Mouse (Mus musculus) forebrain, postnatal 0 days (tissue): Measurements from ENCODE around the gene Scn4b. TPM values are rescaled to one million over a fixed set of nuclear protein-coding genes. Genes with fewer than 3 reads are reported as not detected.

Source experiments
- ATAC-seq: fragments of 200-750 bp; cut with Nextera tagmentation; 2 replicates; pipeline ENCODE4 v1.8.0; 2017; ENCODE audit warnings: mild to moderate bottlenecking, moderate library complexity
- DNase-seq: peaks from one replicate; pipeline ENCODE4 v3.0.0-alpha.2; 2015
- H3K27ac ChIP-seq: fragments of 300-500 bp; sonication (generic); 2 replicates; pipeline ENCODE4 v1.5.1; 2014; ENCODE audit warnings: low read depth, mild to moderate bottlenecking, antibody characterized with exemption, low read length, moderate library complexity, mixed read lengths
- H3K27me3 ChIP-seq: fragments of 300-500 bp; sonication (generic); 2 replicates; pipeline ENCODE4 v1.6.1; 2014; ENCODE audit warnings: mild to moderate bottlenecking, low read length, mixed read lengths; ENCODE audit not compliant: insufficient read depth
- H3K36me3 ChIP-seq: fragments of 300-500 bp; sonication (generic); 2 replicates; pipeline ENCODE4 v1.6.1; 2014; ENCODE audit warnings: mild to moderate bottlenecking, moderate library complexity; ENCODE audit not compliant: insufficient read depth
- H3K4me1 ChIP-seq: fragments of 300-500 bp; sonication (generic); 2 replicates; pipeline ENCODE4 v1.6.1; 2014; ENCODE audit warnings: antibody characterized with exemption; ENCODE audit not compliant: insufficient read depth
- H3K4me2 ChIP-seq: fragments of 300-500 bp; sonication (generic); 2 replicates; pipeline ENCODE4 v1.6.1; 2014; ENCODE audit warnings: low read depth, mild to moderate bottlenecking, moderate library complexity
- H3K4me3 ChIP-seq: fragments of 300-500 bp; sonication (generic); 2 replicates; pipeline ENCODE4 v1.5.1; 2014; ENCODE audit warnings: low read depth, low read length, mixed read lengths
- H3K9ac ChIP-seq: fragments of 300-500 bp; sonication (generic); 2 replicates; pipeline ENCODE4 v1.6.1; 2014; ENCODE audit warnings: mild to moderate bottlenecking
- H3K9me3 ChIP-seq: fragments of 300-500 bp; sonication (generic); 2 replicates; pipeline ENCODE4 v1.6.1; 2016; ENCODE audit warnings: low read length
- CTCF ChIP-seq: sonication (generic); IDR thresholded peaks from 2 replicates; pipeline ENCODE4 v1.5.1; 2016; ENCODE audit warnings: antibody characterized with exemption, control low read depth, low read depth
- WGBS: fragments of 180-500 bp; shearing (Covaris S2); extraction: QIAGEN DNeasy Blood & Tissue Kit; methylation state at CpG from one replicate; pipeline ENCODE4 v1.1.7; 2014; 5-methylcytosine and 5-hydroxymethylcytosine counted together
- polyA plus RNA-seq: library from polyadenylated mRNA; unstranded; fragments of >200 nt; fragmentation: Nextera tagmentation; extraction: Ambion mirVana; gene quantifications from 2 replicates; pipeline ENCODE4 v1.2.1, GENCODE M21; 2015
- total RNA-seq: library from RNA; depleted of rRNA; stranded (reverse); fragments of >200 nt; gene quantifications from 2 replicates; pipeline ENCODE4 v1.2.3, GENCODE M21; 2014

The Scn4b gene
- total and polyA plus RNA-seq, 2 experiments from 2014 or later: 0.43 to 0.59 TPM

GRCm38 (mm10) chr9:45119316-45119953 lies 18.8 kb upstream of the Scn4b start:
- no peak for DNase-seq
- Histone ChIP-seq H3K4me1 (peaks cover 18% of the 10 kb centered on the region), H3K9ac (0 out of 2 replicates have a peak overlapping the region, but pooled peaks have one; percentile 87), H3K4me2 (peak overlapping the region; percentile 76), H3K4me3 (peak overlapping the region; percentile 72), H3K9me3 (no peaks in the 10 kb centered on the region), H3K27ac (no peak overlapping the region), H3K36me3 (no peaks in the 10 kb centered on the region), H3K27me3 (no peaks in the 10 kb centered on the region)
- peak; percentile 35 for TF ChIP-seq CTCF
- WGBS: 93% methylated on average over 8 of the region's 8 CpGs
- ATAC-seq: no peak

DNA sequence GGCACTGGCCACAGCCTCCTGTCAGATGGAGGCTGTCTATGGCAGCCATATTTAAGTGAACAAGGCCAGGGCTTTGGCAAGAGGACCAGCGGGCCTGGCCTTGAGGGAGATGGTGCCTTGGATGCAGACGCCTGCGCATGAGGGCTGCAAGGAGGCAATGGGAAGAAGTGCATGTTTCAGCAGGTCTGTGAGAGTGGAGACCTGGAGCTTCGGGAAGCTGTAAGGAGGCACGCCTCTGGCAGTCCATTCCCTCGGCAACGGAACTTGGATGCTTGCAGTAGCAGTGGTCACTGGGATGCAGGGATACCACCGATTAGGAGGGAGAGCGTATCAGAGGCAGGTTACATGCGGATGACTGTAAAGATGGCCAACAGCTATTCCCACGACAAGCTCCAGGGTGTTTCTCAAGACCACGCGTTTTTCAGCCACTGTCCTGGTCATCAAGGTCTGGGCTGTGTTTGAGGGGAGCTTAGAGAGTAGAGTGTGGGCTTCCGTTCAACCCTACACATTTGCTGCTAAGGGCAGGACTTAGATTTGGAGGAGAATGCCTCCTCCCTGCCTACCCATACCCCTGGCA lies 18.2 kb upstream of the Scn4b start:
- TF ChIP-seq CTCF: no peak
- 91% methylated on average over 14 of the region's 14 CpGs for WGBS
- no peak for ATAC-seq
- DNase-seq: no peak
- Histone ChIP-seq H3K4me3 (no peak overlapping the region), H3K27me3 (no peaks in the 10 kb centered on the region), H3K9me3 (no peaks in the 10 kb centered on the region), H3K27ac (no peak overlapping the region), H3K36me3 (peaks cover 2% of the 10 kb centered on the region; the same call in 1 of the 2 replicates), H3K4me2 (no peak overlapping the region; the same call in 1 of the 2 replicates), H3K9ac (no peak overlapping the region), H3K4me1 (peaks cover 18% of the 10 kb centered on the region)

- no peak overlapping the region for H3K4me2 ChIP-seq
- no peak for TF ChIP-seq CTCF
- H3K36me3 ChIP-seq: peaks cover 7% of the 10 kb centered on the region; the same call in 1 of the 2 replicates
- 89% methylated on average over 6 of the region's 6 CpGs for WGBS
- H3K4me3 ChIP-seq: no peak overlapping the region
- no peak overlapping the region for H3K27ac ChIP-seq
- no peaks in the 10 kb centered on the region for H3K9me3 ChIP-seq
- ATAC-seq: no peak
- no peak for DNase-seq
- H3K9ac ChIP-seq: no peak overlapping the region
- no peaks in the 10 kb centered on the region for H3K27me3 ChIP-seq
- peaks cover 18% of the 10 kb centered on the region for H3K4me1 ChIP-seq
Measured at GRCm38 (mm10) chr9:45120567-45120966, 17.6 kb upstream of the Scn4b start.

GRCm38 (mm10) chr9:45121001-45121400 lies 17.2 kb upstream of the Scn4b start:
- peaks cover 18% of the 10 kb centered on the region for H3K4me1 ChIP-seq
- no peak for TF ChIP-seq CTCF
- peaks cover 10% of the 10 kb centered on the region; the same call in 1 of the 2 replicates for H3K36me3 ChIP-seq
- WGBS: 63% methylated on average over 6 of the region's 6 CpGs
- DNase-seq: no peak
- no peaks in the 10 kb centered on the region for H3K9me3 ChIP-seq
- ATAC-seq: no peak
- H3K4me3 ChIP-seq: no peak overlapping the region
- no peaks in the 10 kb centered on the region for H3K27me3 ChIP-seq
- H3K27ac ChIP-seq: no peak overlapping the region
- no peak overlapping the region for H3K9ac ChIP-seq
- no peak overlapping the region for H3K4me2 ChIP-seq

GRCm38 (mm10) chr9:45121769-45122168 lies 16.4 kb upstream of the Scn4b start:
- no peak overlapping the region for H3K27ac ChIP-seq
- peak overlapping the region; percentile 35 for H3K9ac ChIP-seq
- peak overlapping the region; percentile 19 for H3K4me3 ChIP-seq

GRCm38 (mm10) chr9:45122209-45122761 lies 15.9 kb upstream of the Scn4b start:
- WGBS: 15% methylated on average over 9 of the region's 9 CpGs
- Histone ChIP-seq H3K4me1 (peaks cover 18% of the 10 kb centered on the region), H3K27ac (0 out of 2 replicates have a peak overlapping the region, but pooled peaks have one; percentile 40), H3K9me3 (no peaks in the 10 kb centered on the region), H3K4me3 (peak overlapping the region; percentile 19), H3K27me3 (no peaks in the 10 kb centered on the region), H3K9ac (peak overlapping the region; percentile 35), H3K36me3 (peaks cover 15% of the 10 kb centered on the region; the same call in 1 of the 2 replicates), H3K4me2 (peak overlapping the region; percentile 47)
- TF ChIP-seq CTCF: no peak
- DNase-seq (peak; percentile 57), ATAC-seq (peak; percentile 45; the same call in 1 of the 2 replicates)

More at GRCm38 (mm10) chr9:45121769-45122168, 16.4 kb upstream of the Scn4b start:
- peaks cover 15% of the 10 kb centered on the region; the same call in 1 of the 2 replicates for H3K36me3 ChIP-seq
- DNase-seq (peak; percentile 88), ATAC-seq (peak; percentile 81)
- no peaks in the 10 kb centered on the region for H3K27me3 ChIP-seq
- WGBS: 4% methylated on average over 10 of the region's 10 CpGs
- H3K9me3 ChIP-seq: no peaks in the 10 kb centered on the region
- peaks cover 18% of the 10 kb centered on the region for H3K4me1 ChIP-seq
- peak; percentile 96 for TF ChIP-seq CTCF
- peak overlapping the region; percentile 47 for H3K4me2 ChIP-seq

DNA sequence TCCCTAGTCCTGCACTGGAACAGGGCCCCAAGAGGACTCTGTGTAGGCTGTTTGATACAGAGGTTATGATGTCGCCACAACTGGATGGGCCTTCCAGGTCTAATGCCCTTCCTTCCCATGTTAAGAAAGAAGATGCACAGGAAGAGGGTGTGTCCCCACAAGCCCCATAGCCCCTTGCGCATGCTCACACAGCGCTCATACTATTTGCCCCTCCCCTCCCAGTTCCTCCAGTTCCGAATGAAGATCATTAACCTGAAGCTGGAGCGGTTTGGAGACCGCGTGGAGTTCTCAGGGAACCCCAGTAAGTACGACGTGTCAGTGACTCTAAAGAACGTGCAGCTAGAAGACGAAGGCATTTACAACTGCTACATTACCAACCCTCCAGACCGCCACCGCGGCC lies 13.0 kb upstream of the Scn4b start:
- H3K4me3 ChIP-seq: no peak overlapping the region
- H3K36me3 ChIP-seq: peaks cover 15% of the 10 kb centered on the region; the same call in 1 of the 2 replicates
- ATAC-seq (no peak), DNase-seq (no peak)
- no peaks in the 10 kb centered on the region for H3K27me3 ChIP-seq
- 93% methylated on average over 14 of the region's 14 CpGs for WGBS
- H3K9me3 ChIP-seq: no peaks in the 10 kb centered on the region
- no peak overlapping the region for H3K4me2 ChIP-seq
- TF ChIP-seq CTCF: no peak
- H3K27ac ChIP-seq: no peak overlapping the region
- no peak overlapping the region for H3K9ac ChIP-seq
- peaks cover 9% of the 10 kb centered on the region for H3K4me1 ChIP-seq
